Mouse (Mus musculus) ovary, postnatal 36 days (tissue): ENCODE data around the gene Xylt1.

ENCODE experiments used
- DNase-seq: peaks from one replicate; pipeline ENCODE4 v3.0.0; 2022; ENCODE audit warnings: low spot score, mixed read lengths

The Xylt1 gene

GRCm38 (mm10) chr7:117699343-117699985 is 318.7 kb downstream of the Xylt1 start:
- no peak for DNase-seq

DNA sequence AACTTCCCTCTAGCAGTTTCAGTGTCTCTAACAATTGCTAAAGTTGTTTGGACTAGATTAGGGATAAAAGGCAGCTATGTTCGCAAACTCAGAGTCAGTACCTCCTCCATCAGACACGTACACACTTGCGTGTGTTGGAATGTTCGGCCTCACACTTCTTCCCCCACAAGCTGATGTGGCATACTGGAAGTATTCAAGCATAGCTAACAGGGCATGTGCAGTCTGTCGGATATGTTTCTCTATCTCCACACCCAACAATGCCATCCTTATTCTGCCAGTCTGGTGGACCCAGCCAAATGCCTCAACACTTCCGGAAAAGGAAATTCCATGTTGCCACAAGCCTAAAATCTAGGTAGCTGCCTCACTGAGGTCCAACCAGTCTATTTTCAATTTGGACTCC is 319.3 kb downstream of the Xylt1 start:
- no peak for DNase-seq

DNA sequence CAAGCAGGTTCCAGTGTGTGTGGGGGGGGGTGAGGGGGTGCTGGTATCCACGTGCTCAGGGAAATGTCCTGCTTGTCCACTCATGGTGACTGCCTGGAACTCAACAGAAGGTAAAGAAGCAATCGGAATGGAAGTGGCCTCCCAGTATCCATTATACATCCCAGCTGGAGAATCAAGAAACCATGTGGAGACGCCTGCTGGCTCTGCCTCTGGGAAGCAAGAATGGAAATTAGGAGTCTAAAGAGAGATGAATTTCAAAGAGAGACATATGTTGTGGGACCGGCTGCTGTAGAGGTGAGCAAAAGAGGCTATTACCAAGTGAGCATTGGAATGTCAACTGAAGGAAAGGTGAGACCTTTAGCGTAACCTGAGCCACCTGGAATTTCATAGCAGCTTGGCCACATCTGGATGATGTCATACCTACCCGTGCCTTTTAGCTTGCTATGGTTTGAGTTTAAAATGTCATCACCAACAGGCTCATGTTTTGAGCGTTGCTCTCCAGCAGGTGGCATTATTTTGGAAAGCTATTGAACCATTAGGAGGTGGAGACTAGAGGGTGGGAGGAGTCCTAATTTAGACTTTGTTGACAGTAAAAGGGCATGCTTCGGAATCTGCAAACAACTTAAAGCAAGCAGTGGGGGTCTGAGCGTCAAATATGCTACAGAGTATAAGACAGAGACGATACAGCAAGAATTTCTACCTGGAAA is 329.3 kb downstream of the Xylt1 start:
- no peak for DNase-seq

GRCm38 (mm10) chr7:117716876-117717408 is 336.2 kb downstream of the Xylt1 start:
- DNase-seq = no peak

DNA sequence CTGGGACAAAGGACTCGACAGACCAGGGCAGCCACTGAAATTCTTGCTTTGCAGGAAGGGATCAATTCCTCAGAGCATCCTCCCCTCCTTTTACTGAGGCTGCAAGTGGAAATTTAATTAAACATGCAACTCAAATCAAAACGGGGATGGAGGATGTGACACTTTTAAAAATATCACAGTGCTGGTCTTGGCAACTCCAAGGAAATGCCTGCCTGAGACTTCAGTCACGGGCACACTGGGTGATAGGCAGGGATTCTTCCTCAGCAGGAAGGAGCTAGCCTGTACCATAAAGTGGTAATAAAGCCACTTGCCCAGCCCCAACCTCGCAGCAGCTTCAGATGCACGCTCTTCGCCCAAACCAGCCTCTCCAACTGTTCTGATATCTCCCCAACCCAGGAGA is 339.6 kb downstream of the Xylt1 start:
- DNase-seq = no peak
